Mouse (Mus musculus): ENCODE results near the gene Fibcd1. TPM values are rescaled to one million over a fixed set of nuclear protein-coding genes. Genes with fewer than 3 reads are reported as not detected.

Gene Fibcd1
- total RNA-seq, 2 experiments from 2014 or later: not detected

DNA sequence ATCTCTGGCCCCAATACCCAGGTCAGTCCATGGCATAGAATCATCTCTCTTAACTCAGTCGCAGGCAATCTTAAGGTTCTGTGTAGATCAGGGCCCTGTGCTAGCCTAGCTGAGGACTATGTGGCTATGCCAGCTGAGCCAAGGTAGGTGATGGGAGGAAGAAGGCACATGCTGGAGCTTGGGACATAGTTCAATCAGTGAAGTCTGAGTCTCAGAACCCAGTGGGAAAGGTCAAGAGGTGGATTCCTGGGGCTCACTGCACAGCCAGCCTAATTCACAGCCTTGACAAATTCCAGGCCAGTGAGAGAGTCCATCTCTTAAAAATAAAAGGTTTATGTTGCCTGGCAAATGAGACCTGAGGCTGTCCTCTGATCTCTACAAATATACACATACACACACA is 18.0 kb upstream of the Fibcd1 start:
- ATAC-seq (replicated peaks; ENCODE audit: low FRiP score, poor library complexity, severe bottlenecking): no peak

DNA sequence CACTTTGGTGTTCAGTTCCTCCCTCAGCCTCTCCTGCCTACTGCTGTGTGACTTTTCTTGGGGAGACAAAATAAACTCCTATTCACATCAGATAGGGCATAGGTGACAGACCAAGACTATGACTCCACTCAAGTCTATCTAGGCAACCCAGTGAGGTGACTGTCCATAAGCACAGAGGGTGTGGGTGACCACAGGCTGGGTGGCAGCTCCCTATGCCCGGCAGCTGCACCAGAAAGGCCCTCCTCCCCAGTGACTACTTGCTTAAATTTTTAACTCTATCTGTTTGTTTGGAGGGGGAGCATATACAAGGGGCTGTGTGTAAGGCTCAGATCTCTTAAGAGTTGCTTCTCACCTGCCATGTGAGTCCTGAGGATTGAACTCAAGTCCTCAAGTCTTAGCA is 17.1 kb upstream of the Fibcd1 start:
- ATAC-seq (replicated peaks; ENCODE audit: low FRiP score, poor library complexity, severe bottlenecking): no peak

DNA sequence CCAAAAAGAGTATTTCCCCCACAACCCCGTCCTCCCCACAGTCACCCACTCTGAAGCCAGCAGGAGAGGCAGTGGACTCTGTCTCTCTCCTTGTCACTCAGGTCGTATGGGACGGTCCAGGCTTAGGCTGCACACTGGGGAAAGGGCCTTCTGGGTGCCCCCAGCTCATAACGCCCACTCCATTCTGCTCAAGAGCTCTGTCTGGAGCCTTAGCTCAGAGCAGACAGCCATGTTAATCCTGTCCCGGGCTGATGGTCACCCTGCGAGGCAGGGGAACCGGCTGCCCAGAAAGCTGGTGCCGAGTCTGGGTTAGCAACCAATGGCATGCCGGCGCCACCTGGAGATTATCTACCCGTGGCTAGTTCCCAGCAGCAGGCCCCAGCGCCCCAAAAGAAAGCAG is 12.7 kb upstream of the Fibcd1 start:
- ATAC-seq (replicated peaks; ENCODE audit: low FRiP score, poor library complexity, severe bottlenecking): no peak

DNA sequence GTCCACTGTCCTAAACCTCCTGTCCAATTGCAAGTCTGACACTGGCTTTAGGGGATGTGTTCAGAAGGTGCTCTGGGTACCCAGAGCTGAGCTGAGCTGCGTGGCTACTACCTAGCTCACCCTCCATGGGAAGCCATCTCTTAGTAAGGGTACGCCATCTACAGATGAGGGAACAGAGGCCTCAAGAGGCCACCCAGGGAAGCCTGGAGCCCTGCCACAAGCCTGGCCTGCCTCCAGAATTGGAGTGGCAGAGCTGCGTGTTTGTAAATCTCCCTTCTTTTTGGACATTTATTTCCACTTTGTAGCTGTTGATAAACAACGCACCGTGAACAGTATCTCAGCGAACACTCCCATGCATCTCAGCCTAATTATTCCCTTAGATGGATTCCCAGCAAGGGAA is 11.4 kb upstream of the Fibcd1 start:
- no peak for ATAC-seq (replicated peaks; ENCODE audit: low FRiP score, poor library complexity, severe bottlenecking)

DNA sequence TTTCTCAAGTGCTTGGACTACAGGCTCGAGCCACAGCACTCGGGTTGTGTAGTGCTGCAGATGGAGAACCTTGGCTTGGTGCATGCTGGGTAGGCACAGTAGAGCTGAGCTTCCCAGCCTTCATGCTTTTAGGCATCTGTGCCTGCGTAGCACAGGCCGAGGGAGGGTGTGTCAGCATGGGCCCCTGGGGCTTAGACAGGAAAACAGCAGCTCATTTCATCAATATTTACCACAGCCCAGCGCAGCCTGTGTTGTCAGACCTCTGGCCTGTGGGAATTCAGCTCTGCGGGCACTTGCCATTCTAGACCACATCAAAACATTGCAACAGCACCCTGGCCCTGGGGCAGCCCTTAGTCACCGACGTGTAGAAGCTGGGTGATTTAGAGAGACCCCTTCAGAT is 10.2 kb upstream of the Fibcd1 start:
- ATAC-seq (replicated peaks; ENCODE audit: low FRiP score, poor library complexity, severe bottlenecking): no peak

DNA sequence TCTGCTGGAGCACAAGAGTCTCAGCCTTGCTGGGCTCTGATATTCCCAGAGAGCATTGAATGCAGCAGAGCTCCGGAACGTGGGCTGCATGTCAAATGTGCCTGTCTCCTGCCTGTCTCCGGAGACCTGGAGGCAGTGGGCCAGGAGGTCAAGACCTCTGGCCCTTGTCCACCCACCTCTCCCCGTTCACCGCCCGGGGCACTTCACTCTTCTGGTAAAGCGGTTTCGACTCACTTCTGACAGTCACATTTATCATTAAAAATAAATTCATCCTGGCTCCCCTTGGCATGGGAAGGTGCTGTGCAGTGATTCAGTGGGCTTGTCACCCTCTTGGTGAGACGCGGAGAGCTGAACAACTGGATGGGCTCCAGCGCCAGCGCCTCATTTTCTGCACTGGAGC is 4.3 kb upstream of the Fibcd1 start:
- ATAC-seq (replicated peaks; ENCODE audit: low FRiP score, poor library complexity, severe bottlenecking): no peak

DNA sequence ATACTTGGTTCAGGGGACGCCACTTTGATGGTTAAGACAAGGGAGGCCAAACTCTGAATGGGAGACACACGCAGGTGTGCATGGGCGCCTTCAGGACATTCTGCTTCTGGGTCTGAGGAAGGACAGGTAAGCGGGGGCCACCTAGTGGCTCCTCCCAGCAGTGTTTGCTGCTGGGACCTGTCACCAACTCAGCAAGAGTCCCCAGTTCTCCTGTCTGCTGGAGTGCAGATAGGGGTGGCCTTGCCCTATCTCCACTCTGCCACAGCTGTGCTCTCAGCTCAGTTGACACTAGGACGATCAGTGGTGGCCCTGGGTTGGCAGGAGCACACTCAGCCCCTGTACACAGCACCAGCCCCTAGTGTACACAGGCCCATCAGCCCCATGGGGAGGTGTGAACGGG is 2.1 kb upstream of the Fibcd1 start:
- peak; percentile 36; the same call in 1 of the 2 replicates for ATAC-seq (replicated peaks; ENCODE audit: low FRiP score, poor library complexity, severe bottlenecking)

DNA sequence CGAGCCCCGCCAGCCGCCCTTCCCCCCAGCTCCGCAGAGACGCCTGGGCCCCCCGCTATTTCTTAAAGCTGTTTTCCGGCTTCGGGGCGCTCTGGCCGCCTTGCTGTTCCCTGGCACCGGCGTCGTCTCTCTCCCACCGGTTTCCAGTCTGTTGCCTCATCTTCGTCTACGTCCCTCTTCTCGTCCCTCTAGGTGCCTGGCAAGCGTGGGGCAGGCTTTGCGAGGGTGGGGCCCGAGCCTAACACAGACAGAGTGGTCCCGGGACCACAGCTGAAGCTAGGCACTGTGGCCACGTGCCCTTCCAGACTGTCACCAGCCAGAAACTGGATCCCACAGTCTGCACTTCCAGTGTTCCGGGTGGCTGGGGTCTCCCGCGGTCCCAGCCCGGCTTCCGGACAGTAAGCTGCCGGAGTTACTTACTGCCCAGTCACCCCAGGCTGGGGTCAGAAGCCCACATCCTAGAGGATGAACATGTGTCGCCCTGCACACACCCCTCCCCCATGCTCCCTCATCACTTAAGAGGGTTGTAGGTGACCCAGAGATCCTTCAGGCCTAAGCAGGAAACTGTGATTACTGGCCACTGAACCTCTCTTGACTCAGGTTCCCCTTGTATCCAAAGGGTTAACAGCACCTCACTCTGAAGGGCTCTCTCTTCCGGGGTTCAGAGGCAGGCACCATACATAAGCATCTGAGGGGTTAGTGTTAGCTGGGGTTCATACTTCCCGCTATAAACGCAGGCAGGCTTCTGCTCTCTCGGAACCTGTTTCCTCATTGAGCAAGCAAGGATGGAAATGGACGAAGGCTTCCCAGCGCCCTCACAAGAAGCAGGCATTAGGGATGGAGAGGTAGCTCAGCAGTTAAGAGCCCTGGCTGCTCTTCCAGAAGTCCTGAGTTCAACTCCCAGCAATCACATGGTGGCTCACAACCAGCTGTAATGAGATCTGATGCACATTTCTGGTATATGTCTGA is 1.2 kb upstream of the Fibcd1 start:
- no peak for ATAC-seq (replicated peaks; ENCODE audit: low FRiP score, poor library complexity, severe bottlenecking)

DNA sequence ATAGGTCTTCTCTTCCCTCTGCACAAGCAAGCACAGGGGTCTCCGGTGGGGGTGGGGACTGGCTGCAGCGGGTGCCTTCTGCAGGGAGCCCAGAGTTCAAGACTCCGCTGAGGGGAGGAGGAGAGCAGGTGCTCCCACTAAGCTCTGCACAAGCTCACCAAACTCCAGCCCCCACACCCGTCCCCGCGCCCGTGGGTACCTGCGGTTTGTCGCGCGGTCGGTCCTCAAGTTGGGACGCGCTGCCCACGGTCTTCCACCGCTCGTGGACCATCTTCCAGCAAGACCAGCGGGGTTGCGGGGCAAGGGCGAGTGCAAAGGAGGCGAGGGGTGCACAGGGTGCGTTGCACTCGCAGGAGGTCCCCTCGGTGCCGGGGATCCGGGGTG is 301 bp downstream of the Fibcd1 start:
- no peak for ATAC-seq (replicated peaks; ENCODE audit: low FRiP score, poor library complexity, severe bottlenecking)

DNA sequence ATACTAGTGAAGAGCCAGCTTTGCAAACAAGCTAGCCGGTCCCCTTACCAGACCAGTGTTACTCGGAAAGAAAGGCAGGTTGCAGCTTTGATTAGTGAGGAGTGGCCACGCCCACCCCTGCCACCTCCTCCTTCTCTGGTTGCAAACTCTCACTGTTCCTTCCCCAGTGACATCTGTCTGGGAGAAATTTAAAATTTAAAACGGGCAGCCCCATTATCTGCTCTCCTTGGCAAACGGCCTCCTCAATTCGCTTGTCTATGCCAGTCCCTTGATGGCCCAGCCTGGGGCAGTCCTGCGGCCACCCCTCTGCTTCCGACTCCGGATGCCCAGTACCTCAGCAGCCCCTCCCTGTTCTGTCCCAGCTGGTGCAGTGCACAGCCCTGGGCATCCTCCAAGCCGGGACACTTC is 1.1 kb downstream of the Fibcd1 start:
- no peak for ATAC-seq (replicated peaks; ENCODE audit: low FRiP score, poor library complexity, severe bottlenecking)

DNA sequence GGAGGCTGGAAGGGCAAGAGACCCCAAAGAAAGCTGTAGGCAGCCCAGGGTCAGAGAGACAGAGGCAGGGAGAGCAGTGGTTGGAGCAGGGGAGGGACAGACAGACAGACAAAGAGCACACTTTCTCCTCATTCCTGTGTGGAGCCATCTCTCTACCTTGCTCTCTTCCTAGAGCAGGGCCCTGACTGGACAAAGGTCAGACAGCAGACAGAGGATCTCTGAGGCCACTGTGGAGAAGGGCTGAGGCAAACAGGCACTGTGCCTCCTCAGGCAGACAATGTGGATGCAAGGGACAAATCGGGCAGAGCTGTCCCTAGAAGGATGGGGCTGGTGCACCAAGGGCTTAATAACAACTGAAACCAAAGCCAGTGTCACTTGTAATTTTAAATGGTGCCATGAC is 6.9 kb downstream of the Fibcd1 start:
- ATAC-seq (replicated peaks; ENCODE audit: low FRiP score, poor library complexity, severe bottlenecking): no peak

DNA sequence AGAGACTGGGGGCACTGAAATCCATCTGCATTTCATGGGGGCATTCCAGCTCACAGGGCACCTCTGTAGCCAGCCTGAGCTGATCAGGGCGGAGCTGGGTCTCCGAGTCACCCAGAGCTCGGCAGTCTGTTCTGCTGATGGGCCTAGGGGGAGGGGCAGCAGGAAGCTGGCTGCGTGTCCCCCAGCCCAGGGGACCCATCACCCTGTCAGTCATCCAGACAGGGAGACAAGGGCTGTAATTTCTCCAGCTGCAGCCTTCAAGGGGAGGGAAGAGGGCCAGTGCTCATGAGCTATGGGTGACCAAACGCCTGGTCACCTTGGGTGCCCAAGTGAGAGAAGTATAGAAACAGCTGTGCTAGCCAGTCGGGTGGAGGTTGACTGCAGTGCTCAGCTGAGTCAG is 8.8 kb downstream of the Fibcd1 start:
- no peak for ATAC-seq (replicated peaks; ENCODE audit: low FRiP score, poor library complexity, severe bottlenecking)

DNA sequence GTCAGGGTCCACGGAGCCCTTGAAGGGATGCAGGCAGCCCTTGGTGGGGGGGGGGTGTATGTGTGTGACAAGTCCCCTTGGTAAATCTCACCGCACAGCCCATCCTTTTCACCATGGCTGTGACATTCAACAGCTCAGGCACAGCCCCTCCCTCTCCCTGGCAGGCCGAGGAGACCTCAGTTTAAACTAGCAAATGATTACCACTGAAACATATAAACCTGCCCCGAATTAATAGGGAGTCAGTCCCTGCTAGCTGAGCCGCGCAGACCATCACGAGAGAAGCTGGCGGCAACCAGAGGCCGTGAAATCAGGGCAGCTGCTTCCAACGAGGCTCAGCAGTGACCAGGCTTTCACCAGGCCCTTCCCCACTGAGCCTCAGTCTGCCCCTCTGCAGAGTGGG is 9.7 kb downstream of the Fibcd1 start:
- no peak for ATAC-seq (replicated peaks; ENCODE audit: low FRiP score, poor library complexity, severe bottlenecking)

DNA sequence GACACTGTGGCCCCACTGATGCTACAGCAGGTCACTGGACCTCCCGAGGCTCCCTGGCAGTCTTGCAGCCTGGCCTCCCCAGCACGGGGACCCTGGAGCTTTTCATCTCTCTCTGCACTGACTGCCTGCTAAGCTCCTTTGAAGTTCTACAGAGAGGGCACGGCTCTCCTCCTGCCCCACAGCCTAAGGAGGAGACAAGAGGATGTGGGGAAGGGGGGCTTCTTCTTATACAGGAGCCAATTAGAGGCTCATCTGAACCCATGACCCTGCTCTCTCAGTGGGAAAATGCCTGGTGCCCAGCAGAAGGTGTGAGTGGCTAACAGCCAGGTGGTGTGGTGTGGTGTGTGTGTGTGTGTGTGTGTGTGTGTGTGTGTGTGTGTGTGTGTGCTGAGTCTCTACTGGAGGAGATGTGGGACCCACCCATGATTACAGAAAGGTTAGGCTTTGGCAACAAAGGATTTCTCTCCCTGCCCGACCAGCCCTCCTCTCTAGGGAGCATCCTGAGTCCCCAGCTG is 17.4 kb downstream of the Fibcd1 start:
- no peak for ATAC-seq (replicated peaks; ENCODE audit: low FRiP score, poor library complexity, severe bottlenecking)

DNA sequence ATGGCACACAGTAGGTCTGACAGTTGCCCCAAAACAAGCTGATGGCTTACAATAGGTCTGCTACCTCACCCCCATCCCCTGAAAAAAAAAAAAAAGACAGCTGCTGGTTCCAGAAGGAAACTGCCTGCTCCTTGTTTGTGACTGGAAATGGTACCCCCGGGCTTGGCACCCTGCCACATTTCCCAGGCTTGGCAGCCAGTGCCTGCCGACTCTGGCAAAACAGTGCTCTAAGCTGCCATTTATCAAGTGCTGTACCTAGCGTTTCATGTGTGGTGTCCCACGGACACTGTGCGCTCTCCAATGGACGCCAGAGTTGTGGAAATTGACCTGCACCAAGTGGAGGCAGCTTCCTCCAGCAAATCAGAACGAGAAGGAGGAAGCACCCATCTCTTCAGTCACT is 17.9 kb downstream of the Fibcd1 start:
- ATAC-seq (replicated peaks; ENCODE audit: low FRiP score, poor library complexity, severe bottlenecking): no peak

DNA sequence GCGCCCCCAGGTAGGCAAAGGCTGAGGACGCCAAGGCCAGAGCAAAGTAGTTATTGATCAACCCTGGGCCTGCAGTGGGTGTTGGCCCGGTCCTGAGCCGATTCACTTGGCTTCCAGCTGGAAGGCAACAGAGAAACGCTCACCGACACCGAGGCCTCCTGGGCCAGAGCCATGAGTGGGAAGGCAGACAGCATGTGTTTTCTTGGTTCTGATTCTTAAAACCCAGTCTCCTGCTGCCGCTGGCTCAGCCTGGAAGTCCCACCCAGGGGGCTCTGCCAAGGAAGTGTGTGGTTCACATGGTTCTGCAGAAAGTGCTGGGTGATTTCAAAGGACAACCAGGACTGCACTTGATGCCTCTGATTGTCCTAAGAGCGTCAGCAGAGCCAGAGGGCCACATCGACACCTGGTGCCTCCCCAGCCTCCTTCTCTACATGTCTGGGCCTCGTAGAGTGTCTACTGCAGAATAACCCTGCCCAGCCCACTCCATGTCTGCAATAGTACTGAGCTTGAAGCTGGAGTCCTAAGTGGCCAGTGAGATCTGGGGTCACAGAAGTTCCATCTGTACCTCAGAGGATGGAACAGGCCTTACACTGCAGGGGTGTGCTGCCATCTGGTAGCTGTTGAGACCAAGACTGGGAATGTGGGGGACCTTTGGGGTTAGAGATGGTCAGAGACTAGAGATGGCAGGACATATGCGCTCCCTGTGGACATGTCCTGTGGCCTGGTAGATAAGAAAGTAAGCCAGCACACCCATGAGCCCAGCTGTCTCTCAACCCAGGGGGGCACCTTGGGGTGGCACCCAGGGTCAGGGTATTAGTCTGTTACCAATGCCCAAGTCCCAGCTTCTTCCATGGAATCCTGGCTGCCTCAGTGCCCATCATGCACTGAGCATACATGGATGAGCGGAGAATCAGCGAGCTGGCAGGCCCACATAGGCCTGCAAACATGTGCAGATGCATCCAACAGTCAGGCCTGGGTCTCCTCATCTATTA is 19.4 kb downstream of the Fibcd1 start:
- no peak for ATAC-seq (replicated peaks; ENCODE audit: low FRiP score, poor library complexity, severe bottlenecking)

DNA sequence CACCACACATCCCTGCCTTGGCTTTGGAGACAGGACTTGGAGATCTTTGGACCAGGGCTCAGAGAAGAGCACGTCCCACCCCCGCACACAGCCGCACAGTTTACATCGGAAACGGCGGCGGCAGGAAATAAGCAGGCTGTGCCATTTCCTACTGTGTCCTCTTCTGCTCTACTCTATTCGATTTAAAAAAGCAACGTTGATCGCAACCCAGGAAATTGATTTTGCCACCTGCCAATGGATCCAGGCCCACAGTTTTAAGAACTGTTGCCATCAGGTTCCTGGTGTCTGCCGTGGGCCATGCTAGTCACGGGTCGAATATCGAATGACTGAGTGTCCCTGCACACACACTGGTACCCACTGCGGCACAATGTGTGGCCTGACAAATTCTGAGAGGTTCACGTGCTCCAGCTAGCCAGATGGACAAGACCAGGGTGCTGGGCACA is 20.3 kb downstream of the Fibcd1 start:
- no peak for ATAC-seq (replicated peaks; ENCODE audit: low FRiP score, poor library complexity, severe bottlenecking)

DNA sequence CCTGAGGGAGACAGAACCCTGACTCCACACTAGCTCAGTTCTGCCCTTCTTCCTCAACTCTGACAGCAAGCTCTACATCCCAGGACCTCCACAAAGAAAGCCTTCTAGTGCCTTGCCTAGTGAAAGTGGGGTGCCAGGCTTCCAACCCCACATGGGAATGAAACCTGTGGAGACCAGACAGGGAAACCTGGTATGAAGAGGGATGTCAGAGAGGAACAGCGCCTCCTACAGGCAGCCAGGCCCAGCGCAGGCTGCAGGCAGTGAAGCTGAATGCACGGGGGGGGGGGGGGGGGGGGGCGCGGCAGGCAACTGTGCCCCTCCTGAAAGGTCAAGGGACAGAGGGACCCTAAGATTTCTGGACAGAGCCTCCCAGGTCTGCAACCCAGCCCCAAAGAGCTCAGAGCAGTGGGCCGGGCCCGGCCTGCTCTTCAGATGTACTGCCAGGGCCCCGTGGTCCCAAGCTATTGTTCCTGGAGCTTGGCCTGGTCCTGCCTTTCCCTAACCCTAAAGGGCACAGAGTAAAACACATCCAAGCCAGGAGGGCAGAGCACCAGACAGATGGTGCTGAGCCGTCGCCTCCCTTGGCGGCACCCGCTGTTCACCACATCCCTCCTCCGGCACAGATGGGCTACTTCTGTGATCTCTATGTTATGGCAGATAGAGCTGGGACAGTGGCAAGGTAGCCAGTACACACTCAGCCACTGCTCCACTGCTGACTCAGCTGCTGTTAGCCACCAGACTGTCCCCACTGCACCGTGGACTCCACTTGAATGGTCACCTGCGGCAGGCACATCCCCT is 21.7 kb downstream of the Fibcd1 start:
- no peak for ATAC-seq (replicated peaks; ENCODE audit: low FRiP score, poor library complexity, severe bottlenecking)

DNA sequence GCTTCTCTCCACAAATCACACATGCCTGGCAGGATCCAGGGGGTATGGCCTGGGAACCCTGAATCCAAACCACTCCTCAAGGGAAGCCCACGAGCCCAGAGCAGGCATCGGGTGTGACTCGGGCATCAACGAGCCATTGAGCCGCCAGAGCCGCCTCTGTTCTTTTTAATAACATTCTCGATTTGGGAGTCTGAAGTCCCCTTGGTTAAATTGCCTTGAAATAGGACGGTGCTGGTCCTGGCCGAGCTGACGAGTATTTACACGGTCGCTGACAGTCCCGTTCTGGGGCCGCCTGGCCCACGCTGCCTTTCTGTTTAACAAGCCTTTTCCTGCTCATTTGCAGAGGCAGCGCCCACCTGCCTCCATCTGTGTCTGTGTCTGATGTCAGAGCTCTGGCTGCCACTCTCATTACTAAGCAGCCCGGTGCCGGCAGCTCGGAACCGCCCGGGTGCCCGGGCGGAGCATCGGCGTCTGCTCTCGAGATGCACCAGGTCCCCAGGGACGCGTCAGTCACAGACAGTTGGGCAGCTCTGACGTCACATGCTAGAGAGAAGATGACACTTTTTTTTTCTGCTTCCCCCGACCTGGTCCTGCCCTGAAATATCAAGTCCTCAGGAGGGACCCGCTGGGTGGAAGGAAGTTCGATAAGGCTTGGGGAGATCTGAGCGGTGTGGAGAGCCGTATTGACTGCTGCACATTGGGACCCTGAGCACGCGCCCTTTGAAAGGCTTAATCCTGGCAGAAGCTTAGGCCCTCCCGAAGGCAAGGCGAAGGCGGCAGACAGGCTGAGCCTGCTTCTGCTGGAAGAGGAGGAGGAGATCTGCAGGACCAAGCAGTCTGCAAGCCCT is 23.1 kb downstream of the Fibcd1 start:
- no peak for ATAC-seq (replicated peaks; ENCODE audit: low FRiP score, poor library complexity, severe bottlenecking)
